Mouse (Mus musculus) thymus, postnatal 10 days (tissue): ENCODE measurements around the gene Dpt.
"Not testable (repeated sequence)": the region's sequence is repeated elsewhere in the genome, so short reads cannot be mapped to it uniquely, and the experiment has no call there.

Experiments used
- DNase-seq, 2 experiments: peaks; one replicate each; pipeline ENCODE4 v3.0.0; 2021; ENCODE audit warnings: low spot score in 2 of 2

The Dpt gene

GRCm38 (mm10) chr1:164817331-164817730 lies 20.9 kb downstream of the Dpt start:
- no peak for DNase-seq

GRCm38 (mm10) chr1:164821307-164821706 lies 24.9 kb downstream of the Dpt start:
- no peak for DNase-seq

GRCm38 (mm10) chr1:164821821-164822220 lies 25.4 kb downstream of the Dpt start:
- no peak for DNase-seq

- no peak for DNase-seq
Measured at GRCm38 (mm10) chr1:164822268-164822667, 25.8 kb downstream of the Dpt start.

- no peak for DNase-seq
Measured at GRCm38 (mm10) chr1:164824896-164825295, 28.5 kb downstream of the Dpt start.

GRCm38 (mm10) chr1:164829881-164830280 lies 33.4 kb downstream of the Dpt start:
- DNase-seq: no peak

GRCm38 (mm10) chr1:164832459-164832858 lies 36.0 kb downstream of the Dpt start:
- no peak for DNase-seq

GRCm38 (mm10) chr1:164848616-164849265 lies 52.3 kb downstream of the Dpt start:
- no peak for DNase-seq

- DNase-seq: not testable (repeated sequence)
Measured at GRCm38 (mm10) chr1:164855700-164856099, 59.3 kb downstream of the Dpt start.

- no peak for DNase-seq
Measured at GRCm38 (mm10) chr1:164859952-164860351, 63.5 kb downstream of the Dpt start.

GRCm38 (mm10) chr1:164860782-164861181 lies 64.3 kb downstream of the Dpt start:
- no peak for DNase-seq

- DNase-seq: no peak
Measured at GRCm38 (mm10) chr1:164861501-164861900, 65.1 kb downstream of the Dpt start.

GRCm38 (mm10) chr1:164862946-164863883 lies 66.8 kb downstream of the Dpt start:
- DNase-seq: no peak

- DNase-seq: no peak
Measured at GRCm38 (mm10) chr1:164864666-164865065, 68.2 kb downstream of the Dpt start.

- peak; percentile 24 to 74 for DNase-seq
Measured at GRCm38 (mm10) chr1:164870694-164871093, 74.2 kb downstream of the Dpt start.
